Mouse (Mus musculus): ENCODE measurements at regions not wholly inside any gene's neighbourhood (a gene's known extent, or its start where the extent isn't known, plus 50 kb on each side); places are given as distances from the start of the nearest gene placed in this dataset.

- DNase-seq (ENCODE audit: low read depth, low spot score): no peak
These were observed 188.7 kb downstream of the Akap7 start for GRCm38 (mm10) chr10:25118674-25119670.

GRCm38 (mm10) chr10:25114316-25114715 lies 187.0 kb upstream of the Arg1 start:
- no peak for DNase-seq (ENCODE audit: low read depth, low spot score)

- no peak for DNase-seq (ENCODE audit: low read depth, low spot score)
These were observed 185.3 kb upstream of the Arg1 start for GRCm38 (mm10) chr10:25112449-25113171.

GRCm38 (mm10) chr10:25111636-25112422 lies 184.5 kb upstream of the Arg1 start:
- peak; percentile 59 for DNase-seq (ENCODE audit: low read depth, low spot score)

- DNase-seq (ENCODE audit: low read depth, low spot score): no peak
These were observed 183.9 kb upstream of the Arg1 start for GRCm38 (mm10) chr10:25111181-25111580.

- no peak for DNase-seq (ENCODE audit: low read depth, low spot score)
These were observed 170.8 kb upstream of the Arg1 start for GRCm38 (mm10) chr10:25098070-25098469.

- no peak for DNase-seq (ENCODE audit: low read depth, low spot score)
These were observed 162.6 kb upstream of the Arg1 start for GRCm38 (mm10) chr10:25089705-25090386.

- DNase-seq (ENCODE audit: low read depth, low spot score): no peak
These were observed 159.5 kb upstream of the Arg1 start for GRCm38 (mm10) chr10:25086745-25087144.

- DNase-seq (ENCODE audit: low read depth, low spot score): peak; percentile 42
These were observed 155.6 kb upstream of the Arg1 start for GRCm38 (mm10) chr10:25082930-25083329.

- DNase-seq (ENCODE audit: low read depth, low spot score): peak; percentile 61
These were observed 145.3 kb upstream of the Arg1 start for GRCm38 (mm10) chr10:25072617-25073016.

GRCm38 (mm10) chr10:25068301-25068700 lies 141.0 kb upstream of the Arg1 start:
- DNase-seq (ENCODE audit: low read depth, low spot score): no peak

GRCm38 (mm10) chr10:25064701-25065362 lies 137.5 kb upstream of the Arg1 start:
- no peak for DNase-seq (ENCODE audit: low read depth, low spot score)

GRCm38 (mm10) chr10:25061402-25062055 lies 134.2 kb upstream of the Arg1 start:
- DNase-seq (ENCODE audit: low read depth, low spot score): no peak

GRCm38 (mm10) chr10:25058694-25059093 lies 131.4 kb upstream of the Arg1 start:
- no peak for DNase-seq (ENCODE audit: low read depth, low spot score)

- DNase-seq (ENCODE audit: low read depth, low spot score): no peak
These were observed 124.7 kb upstream of the Arg1 start for GRCm38 (mm10) chr10:25051998-25052397.

- DNase-seq (ENCODE audit: low read depth, low spot score): no peak
These were observed 124.1 kb upstream of the Arg1 start for GRCm38 (mm10) chr10:25051368-25051874.

- DNase-seq (ENCODE audit: low read depth, low spot score): no peak
These were observed 113.9 kb upstream of the Arg1 start for GRCm38 (mm10) chr10:25041221-25041620.

- no peak for DNase-seq (ENCODE audit: low read depth, low spot score)
These were observed 112.6 kb upstream of the Arg1 start for GRCm38 (mm10) chr10:25039926-25040325.

GRCm38 (mm10) chr10:25036928-25037327 lies 109.6 kb upstream of the Arg1 start:
- no peak for DNase-seq (ENCODE audit: low read depth, low spot score)

- no peak for DNase-seq (ENCODE audit: low read depth, low spot score)
These were observed 108.1 kb upstream of the Arg1 start for GRCm38 (mm10) chr10:25035363-25035762.

Measured in forelimb bud, embryonic 11.5 days (tissue).